Mouse (Mus musculus) gastrocnemius, postnatal 36 days (tissue): ENCODE data around the gene Kiss1r. TPM values are rescaled to one million over a fixed set of nuclear protein-coding genes. Genes with fewer than 3 reads are reported as not detected.
"Not testable (repeated sequence)": the region's sequence is repeated elsewhere in the genome, so short reads cannot be mapped to it uniquely, and the experiment has no call there.

Source experiments
- DNase-seq, 2 experiments: peaks; one replicate each; pipeline ENCODE4 v3.0.0; 2022
- intact Hi-C: fragments of 180-260 bp; cut with DNase I; formaldehyde crosslinking; loops from one replicate; pipeline ENCODE4 v1.15.1; 2025
- total RNA-seq, 2 experiments: library from RNA; stranded (reverse); gene quantifications; 2 replicates each; pipeline ENCODE4 v1.2.3; 2021

The Kiss1r gene
- total RNA-seq, 2 experiments from 2014 or later, result 0.23 TPM; not detected in 1

DNA sequence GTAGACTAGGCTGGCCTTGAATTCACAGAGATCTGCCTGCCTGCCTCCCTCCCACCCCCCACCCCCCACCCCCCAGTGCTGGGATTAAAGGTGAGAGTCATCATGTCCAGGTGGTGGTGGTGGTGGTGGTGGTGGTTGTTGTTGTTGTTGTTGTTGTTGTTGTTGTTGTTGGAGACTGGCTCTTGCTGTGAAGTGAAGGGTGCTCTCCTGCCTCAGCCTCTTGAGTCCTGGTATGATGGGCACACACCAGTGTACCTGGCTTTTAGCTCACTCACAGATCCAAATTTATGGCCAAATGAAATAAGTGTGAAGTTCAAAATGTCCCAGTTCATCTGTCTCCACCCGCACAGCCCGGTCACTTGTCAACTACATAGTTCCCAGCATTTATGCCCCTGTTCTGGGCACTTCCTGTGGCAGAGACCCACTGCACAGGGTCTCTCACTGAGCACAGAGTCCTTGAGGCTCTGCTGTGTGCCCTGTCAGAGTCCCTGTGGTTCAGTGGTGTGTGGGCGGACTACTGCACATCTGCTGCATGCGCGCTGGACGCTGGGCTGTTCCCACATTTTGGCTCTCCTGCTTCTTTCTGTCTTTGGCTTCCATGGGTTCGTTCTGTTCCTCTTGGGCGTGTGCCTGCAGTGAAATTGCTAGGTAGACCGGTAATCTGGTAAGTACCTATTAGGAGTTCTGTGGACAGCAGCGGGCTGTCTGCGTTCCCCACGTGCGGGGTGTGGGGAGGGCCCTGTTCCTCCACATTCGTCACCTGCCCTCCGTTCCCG lies 18.2 kb downstream of the Kiss1r start:
- DNase-seq, result no peak
- intact Hi-C loops, result no loop called here

DNA sequence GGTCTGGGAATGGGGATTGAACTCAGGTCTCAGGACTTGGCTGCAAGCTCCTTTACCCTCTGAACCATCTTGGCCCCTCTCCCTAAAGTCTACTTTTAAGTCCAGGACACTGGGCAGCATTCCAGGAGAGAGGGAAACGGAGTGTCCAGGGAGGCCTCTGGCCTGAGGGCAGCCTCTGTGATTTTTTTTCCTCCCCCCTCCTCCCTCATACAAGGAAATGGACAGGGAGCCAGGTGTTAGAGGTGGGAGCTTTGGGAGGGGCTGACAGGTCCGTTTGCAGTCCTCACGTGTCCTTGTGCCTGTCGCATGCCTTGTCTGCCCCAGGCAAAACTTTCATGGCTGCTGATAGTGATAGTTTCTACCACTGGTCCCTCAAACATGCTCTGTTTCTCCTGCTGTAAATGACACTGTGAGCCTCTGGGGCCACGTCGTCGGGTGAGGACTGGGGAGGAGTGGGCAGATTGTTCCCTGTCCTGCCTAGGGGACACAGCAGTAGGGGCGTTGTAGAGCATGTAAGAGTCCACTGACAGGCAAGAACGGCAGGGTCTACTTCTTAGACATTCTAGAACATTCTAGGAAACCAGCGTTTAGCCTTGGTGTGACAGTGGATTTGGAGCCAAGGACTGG lies 19.6 kb downstream of the Kiss1r start:
- intact Hi-C loops, result no loop called here
- DNase-seq, result no peak

DNA sequence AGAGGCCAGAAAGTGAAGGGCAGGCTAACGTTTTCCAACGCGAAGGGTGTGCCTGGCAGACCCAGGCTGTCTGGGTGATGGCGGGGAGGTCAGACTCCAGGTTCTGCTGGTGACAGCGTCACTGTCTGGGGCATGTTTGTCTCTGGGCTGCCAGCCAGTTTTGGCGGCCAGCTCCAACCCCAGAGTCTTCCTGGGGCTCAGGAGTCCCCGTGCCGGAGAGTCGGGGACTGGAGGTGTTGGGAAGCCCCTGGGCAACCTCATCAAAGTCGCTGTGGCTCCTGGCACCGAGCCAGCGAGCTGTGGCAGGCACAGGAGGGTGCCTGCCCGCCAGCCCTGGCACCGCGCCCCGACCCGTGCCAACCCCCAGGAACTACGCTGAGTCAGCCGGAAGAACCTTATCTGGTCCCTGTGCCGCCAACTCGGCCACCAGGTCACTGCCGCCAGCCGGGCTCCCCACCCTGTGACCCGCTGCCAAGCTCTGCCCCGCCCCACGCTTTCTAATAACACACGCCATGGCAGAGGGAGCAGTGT lies 20.2 kb downstream of the Kiss1r start:
- intact Hi-C loops, result no loop called here
- DNase-seq, result peak; percentile 54 to 56

GRCm38 (mm10) chr10:79937775-79938526 lies 21.2 kb downstream of the Kiss1r start:
- intact Hi-C loops, result no loop called here
- no peak for DNase-seq

- no peak for DNase-seq
- intact Hi-C loops, result no loop called here
These were observed 24.0 kb downstream of the Kiss1r start for GRCm38 (mm10) chr10:79940749-79941148.

- no peak for DNase-seq
- intact Hi-C loops, result no loop called here
These were observed 26.2 kb downstream of the Kiss1r start for GRCm38 (mm10) chr10:79942988-79943387.

DNA sequence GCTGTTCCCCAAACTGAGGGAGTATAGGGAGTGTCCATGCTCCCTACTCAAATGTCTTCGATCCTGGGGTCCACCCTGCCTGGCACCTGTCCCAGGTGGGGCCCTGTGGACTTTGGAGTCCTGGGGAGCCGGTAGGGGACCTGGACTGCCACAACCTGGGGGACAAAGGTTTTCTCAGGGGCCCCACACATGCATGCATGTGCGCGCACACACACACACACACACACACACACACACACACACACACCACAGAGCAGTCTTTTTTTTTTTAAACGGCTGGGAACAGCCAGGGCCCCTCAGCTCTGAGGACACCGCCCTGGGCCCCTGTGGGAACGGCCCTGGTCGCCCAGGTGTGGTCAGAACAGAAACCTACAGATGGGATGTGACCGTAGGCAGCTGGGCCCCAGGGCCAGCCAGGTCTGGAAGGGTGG lies 26.7 kb downstream of the Kiss1r start:
- DNase-seq, result no peak
- intact Hi-C loops, result no loop called here

GRCm38 (mm10) chr10:79945507-79946234 lies 28.9 kb downstream of the Kiss1r start:
- no peak for DNase-seq
- intact Hi-C loops, result no loop called here

DNA sequence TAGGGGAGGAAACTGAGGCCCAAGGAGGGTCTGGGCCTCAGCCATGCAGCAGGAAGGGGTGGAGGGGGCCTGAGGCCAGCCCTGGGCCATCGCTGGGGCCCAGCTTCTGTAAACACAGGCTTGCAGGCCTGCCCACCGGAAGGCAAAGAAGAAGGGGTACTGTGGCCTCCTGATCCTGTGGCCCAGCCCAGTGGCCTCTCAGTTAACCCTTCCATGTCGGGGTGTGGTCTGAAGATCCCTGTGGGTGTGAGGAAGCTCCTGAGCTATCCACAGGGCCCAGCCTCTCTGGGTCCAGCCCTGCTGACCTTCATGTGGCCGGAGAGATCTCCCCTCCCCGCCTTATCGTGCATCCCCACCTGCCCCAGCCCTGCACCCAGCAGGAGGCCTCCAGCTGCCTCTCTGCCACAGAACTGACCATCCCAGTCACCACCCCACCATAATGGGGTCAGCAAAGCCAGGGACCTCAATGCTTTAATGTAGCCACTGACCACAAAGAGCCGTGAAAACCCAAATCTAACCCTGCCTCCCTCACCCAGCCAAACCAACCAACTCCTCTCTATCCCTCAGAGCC lies 30.1 kb downstream of the Kiss1r start:
- no peak for DNase-seq
- intact Hi-C loops, result no loop called here

- no peak for DNase-seq
- intact Hi-C loops, result no loop called here
These were observed 30.7 kb downstream of the Kiss1r start for GRCm38 (mm10) chr10:79947502-79947901.

DNA sequence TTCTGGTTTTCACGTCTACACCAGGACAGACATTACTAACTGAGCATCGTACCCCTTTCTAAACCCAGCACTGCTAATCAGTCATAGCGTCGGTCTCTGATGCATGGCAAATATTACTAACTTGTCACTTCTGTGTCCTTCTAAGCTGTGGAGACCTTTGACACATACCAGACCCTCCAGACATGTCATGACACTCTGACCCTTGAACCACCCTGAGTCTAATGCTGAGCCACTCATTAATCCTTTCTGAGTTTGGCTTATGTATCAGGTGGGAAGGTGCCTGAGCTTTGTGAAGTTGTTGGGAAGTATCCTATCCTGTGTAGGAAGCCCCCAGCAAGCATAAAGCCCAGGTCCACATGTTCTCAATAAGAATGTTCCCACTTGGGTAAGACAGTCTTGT lies 33.1 kb downstream of the Kiss1r start:
- intact Hi-C loops, result loop anchor here (5.0 kb wide), 1 partner anchor 113 kb away; no protein-coding TSS in a partner anchor

DNA sequence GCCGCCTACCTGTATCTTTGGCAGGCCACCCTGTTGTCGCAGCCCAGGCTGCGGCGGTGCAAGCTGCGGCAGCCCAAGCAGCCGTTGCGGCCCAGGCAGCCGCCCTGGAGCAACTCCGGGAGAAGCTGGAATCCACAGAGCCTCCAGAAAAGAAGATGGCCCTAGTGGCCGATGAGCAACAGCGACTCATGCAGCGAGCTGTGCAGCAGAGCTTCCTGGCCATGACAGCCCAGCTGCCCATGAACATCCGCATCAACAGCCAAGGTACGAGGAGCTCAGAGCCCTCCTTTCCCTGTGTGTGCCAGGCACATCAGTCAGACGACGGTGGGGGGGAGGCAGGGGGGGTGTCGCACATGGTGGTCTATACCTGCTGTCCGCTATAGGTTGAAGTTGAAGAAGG lies 33.9 kb downstream of the Kiss1r start:
- intact Hi-C loops, result loop anchor here (5.0 kb wide), 1 partner anchor 113 kb away; no protein-coding TSS in a partner anchor
- DNase-seq, result no peak

More for the DNA sequence above, 33.1 kb downstream of the Kiss1r start:
- DNase-seq, result no peak

- peak in 1 of 2 experiments; percentile 17 for DNase-seq
- intact Hi-C loops, result loop anchor here (2.0 to 5.0 kb wide), 2 partner anchors 27 to 117 kb away; partner anchors contain the start of gene Arid3a
These were observed 37.2 kb downstream of the Kiss1r start for GRCm38 (mm10) chr10:79953946-79954345.

DNA sequence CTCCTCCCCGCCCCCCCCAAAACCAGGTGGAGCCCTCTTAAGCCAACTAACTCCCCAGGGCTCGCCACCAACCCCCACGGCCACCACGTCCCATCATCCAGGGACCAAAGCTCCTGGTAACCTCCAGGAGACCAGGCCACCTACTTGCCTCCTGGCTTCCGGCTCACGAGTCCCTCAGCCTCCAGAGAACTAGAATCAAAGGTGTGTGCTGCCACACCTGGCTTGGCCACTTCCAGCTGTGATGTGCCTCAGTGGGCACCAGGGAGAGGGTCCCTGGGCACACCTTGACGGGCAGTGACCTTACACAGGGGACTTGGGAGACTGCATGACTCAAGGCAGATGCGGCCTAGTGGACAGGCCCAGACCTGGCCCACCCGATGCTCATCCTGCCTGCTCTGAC lies 38.9 kb downstream of the Kiss1r start:
- intact Hi-C loops, result loop anchor here (2.0 kb wide), 2 partner anchors 29 to 65 kb away; partner anchors contain the start of genes Arid3a and Cfd
- no peak for DNase-seq

- no peak for DNase-seq
- intact Hi-C loops, result loop anchor here (2.0 kb wide), 1 partner anchor 66 kb away; the partner anchor contains the start of gene Cfd
These were observed 39.9 kb downstream of the Kiss1r start for GRCm38 (mm10) chr10:79956643-79957154.

GRCm38 (mm10) chr10:79958140-79958816 lies 41.5 kb downstream of the Kiss1r start:
- intact Hi-C loops, result loop anchor here (1.0 kb wide), 1 partner anchor 33 kb away; no protein-coding TSS in a partner anchor
- peak; percentile 70 to 77 for DNase-seq

DNA sequence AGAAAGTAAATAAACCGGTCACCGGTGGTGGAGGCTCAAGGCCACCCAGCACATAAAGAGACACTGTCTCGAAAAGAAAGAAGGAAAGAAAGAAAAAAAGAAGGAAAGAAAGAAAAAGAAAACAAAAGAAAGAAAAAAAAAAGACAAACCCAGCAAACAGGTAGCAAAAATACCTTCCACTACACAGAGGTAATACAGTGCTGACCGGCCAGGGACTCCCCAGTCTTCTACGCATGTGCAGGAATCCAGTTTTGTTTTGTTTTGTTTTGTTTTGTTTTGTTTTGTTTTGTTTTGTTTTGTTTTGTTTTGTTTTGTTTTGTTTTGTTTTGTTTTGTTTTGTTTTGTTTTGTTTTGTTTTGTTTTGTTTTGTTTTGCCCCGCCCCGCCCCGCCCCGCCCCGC lies 42.6 kb downstream of the Kiss1r start:
- intact Hi-C loops, DNase-seq: not testable (repeated sequence)

DNA sequence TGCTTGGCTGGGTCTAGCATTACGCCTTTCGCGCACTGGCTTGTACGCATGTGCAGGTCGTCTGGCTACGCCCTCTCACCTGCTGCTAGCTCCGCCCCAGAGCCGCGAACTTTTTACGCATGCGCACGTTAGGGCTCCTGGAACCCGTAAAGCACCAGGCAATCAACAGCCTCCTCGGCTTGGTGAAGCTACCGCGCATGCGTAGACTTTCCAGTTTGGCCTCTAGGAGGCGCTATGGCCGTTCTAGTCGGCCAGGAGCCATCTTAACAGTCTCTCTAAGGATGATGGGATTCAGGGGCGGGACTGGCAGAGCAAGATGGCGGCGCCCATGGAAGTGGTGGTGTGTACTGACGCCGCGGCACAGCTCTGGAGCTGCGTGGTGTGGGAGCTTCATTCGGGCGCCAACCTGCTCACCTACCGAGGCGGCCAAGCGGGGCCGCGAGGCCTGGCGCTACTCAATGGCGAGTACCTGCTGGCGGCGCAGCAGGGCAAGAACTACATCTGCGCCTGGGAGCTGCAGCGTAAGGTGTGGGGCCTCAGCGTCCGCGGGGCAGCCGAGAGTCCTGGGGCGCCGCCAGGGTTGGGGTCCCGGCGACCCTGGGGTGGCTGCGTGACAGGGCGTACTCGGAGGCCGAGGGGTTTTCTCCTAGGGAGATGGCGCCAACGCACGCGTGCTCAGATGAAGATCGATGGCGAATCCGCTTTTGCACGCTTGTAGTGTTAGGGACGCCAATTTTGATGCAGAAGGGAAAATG lies 43.3 kb downstream of the Kiss1r start, which contains the start of gene Wdr18:
Gene Wdr18 (plus strand): TSS at position 306 of the 755 bp plus-strand sequence.
- peak; percentile 98 to 99 for DNase-seq
- intact Hi-C loops, result no loop called here
